Mouse (Mus musculus) retina, postnatal 1 day (tissue): ENCODE measurements around the gene Mri1.

ENCODE experiments used
- DNase-seq: peaks from one replicate; pipeline ENCODE4 v3.0.0-alpha.2; 2012

Mri1 gene

DNA sequence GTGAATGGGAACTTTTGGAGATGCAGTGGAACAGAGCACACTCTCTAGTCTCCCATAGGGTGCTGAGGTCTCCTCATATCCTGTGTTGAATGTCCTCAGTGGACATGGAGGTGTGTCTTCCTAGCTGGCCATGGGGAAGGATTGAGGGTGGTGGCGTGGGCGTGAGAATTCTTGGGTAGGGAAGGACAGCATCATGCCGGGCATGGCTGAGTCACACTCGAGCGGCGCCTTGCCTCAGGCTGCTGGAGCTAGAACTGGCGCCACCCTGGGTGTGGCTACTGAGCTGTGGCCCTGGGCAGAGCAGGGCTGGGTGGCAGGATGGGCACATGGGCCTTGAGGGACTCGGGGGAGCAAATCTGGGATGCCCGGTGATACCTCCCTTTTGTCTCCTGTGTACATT, 54.7 kb downstream of the Mri1 start:
- no peak for DNase-seq

DNA sequence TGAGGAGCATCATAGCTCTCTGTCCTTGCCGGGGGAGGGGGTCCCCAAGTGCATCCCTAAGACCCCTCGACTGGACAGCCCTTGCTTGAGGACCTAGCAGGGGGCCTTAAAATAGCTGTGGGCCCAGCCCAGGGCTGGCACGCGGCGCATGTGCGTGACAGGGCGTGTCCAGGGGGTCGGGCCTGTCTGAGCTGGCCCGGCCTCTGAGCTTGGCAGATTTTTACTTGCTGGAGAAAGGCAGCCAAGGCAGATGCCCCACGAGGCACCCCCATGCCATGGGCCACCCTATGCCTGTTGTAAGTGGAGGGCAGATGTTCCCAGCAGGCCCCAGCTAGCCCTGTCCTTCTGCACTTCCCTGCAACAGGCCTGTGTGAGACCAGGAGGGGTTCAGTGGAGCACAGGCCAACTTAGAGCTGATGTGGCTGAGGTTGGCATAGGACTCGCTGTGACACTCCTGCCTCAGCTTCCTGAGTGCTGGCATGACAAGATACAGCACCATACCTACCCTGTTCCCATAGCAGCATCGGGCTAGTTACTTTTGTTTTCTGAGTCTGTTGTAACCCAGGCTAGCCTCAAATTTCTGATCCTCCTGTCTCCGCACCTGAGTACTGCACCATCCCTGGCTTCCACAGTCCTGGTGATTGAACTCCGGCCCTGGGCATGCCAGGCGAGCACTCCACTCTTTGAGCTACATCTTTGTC, 55.4 kb downstream of the Mri1 start:
- DNase-seq: no peak

DNA sequence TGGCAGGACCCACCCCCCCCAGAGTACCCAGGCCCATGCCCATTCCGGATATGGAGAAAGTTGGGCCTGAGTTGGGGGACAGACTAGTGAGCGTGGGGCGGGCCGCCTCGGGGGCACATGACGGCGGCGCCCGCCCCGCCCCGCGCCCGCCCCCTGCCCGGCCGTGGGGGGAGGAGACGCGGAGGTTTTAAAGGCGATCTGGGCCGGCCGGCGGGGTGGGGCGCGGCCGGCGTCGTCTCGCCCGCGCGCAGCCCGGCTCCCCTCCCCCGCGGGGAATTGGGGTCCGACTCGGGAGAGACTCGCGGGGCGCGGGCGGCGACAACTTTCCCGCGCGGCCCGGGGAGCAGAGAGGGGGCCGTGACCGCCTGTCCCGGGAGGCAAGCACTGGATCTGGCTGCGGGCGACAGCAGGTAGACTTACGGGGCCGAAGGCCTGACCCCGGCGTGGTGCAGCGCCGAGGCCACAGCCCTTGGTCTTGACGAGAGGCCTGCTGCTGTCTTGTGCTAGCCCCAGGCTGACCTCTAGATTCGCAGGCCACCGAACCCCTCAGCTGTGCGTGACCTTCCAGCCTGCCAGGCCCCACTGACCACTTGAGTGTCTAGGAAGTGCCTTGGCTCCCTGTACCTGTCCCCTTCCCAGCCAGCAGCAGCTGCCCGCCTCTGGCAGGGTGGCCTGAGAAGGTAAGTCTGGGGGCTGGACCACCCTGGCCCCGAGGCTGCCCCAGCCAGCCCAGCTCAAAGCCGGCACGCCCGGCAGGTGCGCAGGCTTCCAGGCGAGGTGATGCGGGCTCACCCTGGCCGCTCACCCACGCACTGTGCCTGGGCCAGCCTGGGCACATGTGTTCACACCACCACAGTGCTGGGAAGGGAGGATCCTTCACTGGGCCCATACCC, 56.2 kb downstream of the Mri1 start:
- DNase-seq: peak; percentile 59

DNA sequence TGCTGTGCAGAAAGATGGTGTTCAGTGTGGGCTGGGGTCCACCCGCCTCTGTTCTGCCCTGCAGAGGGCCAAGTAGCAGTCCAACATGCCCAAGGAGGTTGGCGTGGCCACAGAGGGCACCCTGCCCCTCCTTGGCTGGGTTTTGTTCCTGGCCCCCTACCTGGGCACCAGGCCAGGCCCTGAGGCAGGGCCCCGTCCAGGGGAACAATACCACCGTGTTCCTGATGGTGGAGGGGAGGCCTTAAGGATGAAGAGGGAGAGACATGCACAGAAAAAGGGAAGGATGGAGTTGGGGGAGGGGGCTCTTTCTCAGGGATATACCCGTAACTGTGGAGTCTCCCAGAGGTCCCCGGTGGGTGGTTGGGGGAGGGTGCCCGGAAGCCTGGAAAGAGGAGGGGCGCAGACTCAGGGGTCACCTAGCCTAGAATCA, 57.0 kb downstream of the Mri1 start:
- peak; percentile 51 for DNase-seq
